Mouse (Mus musculus) embryonic fibroblast, embryonic 13.5 days (primary cell): ENCODE measurements around the gene Sat1.

Source experiments
- CTCF ChIP-seq: IDR thresholded peaks from 2 replicates; pipeline ENCODE4 v1.5.1; 2011; ENCODE audit warnings: mild to moderate bottlenecking, control low read depth, low read length, moderate library complexity, borderline replicate concordance; ENCODE audit not compliant: insufficient read depth
- POLR2A ChIP-seq: IDR thresholded peaks from 2 replicates; pipeline ENCODE4 v1.6.1; 2011; ENCODE audit warnings: low read depth, mild to moderate bottlenecking, control low read depth, low read length, moderate library complexity

DNA sequence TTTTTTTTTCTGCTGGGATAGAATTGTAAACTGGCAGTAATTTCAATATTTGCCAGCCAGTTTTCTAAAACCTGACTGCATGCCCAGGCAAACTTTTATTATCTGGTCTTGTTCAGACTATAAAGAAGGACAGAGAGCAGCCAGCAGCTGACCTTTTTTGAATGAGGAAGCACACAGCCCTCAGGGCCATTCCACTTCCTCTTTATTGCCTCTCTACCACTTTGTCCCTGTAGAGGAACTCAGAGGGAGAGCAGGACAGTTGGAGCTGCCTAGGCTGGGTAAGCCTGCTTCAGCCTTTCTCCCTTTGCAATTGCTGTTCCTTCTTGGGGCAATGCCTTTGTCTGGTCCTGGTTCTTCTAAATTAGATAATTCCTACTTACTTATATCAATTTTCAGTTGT lies 43.9 kb downstream of the Sat1 start:
- TF ChIP-seq CTCF (no peak), POLR2A (no peak)
